Mouse (Mus musculus): ENCODE measurements around the gene Trpm6. TPM values are rescaled to one million over a fixed set of nuclear protein-coding genes. Genes with fewer than 3 reads are reported as not detected.
A peak's percentile ranks its signal among the peaks of the same experiment; 100 is the strongest.

Trpm6 gene
- total and polyA plus RNA-seq, 3 experiments = not detected

DNA sequence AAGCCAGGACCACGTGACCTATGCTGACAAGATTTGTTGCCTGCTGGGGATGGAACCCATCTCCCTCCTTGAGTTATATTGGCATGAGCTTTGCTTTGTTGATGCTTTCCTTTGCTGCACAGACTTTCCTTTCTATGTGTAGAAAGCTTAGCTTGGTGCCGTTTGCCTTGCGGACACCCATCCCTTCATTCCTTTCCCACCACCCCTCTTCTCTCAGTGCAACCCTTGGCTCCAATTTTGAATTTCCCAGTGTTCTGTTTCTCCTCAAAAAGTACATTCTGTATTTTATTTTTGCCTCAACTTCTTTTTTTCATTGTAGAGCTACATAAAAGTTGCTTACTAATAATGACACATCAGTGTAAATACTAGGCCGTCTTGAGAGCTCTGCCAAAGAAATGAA lies 96.6 kb downstream of the Trpm6 start:
- Histone ChIP-seq H3K4me1 (ENCODE audit: control insufficient read depth in 1 of 2, insufficient read depth in 2 of 2) (no peaks in the 10 kb centered on the region), H3K36me3 (replicated peaks in 1 of 2; ENCODE audit: control insufficient read depth in 1 of 2, insufficient read depth in 1 of 2, low read length in 1 of 2) (no peaks in the 10 kb centered on the region), H3K4me2 (ENCODE audit: insufficient read depth, low read depth, poor library complexity, severe bottlenecking) (no peak overlapping the region), H3K9ac (ENCODE audit: insufficient read depth, low read depth) (no peak overlapping the region), H3K4me3 (replicated peaks in 1 of 3; ENCODE audit: low read depth in 2 of 3, low read length in 2 of 3, poor library complexity in 1 of 3) (no peak overlapping the region), H3K27ac (ENCODE audit: insufficient read depth, low read depth) (no peak overlapping the region), H3K27me3 (replicated peaks) (no peaks in the 10 kb centered on the region), H3K9me3 (replicated peaks; ENCODE audit: low read length) (no peaks in the 10 kb centered on the region), H3K79me2 (replicated peaks; ENCODE audit: control insufficient read depth, extremely low read depth, insufficient read depth, poor library complexity, severe bottlenecking) (no peaks in the 10 kb centered on the region)
- dilution Hi-C loops (cut with MboI; ENCODE audit: extremely low pct_ligation_motif_present, extremely low pct_unique_long_range_greater_than_20kb, low sequenced_read_pairs) (no loop called here), in situ Hi-C loops (cut with MboI; ENCODE audit: low pct_ligation_motif_present, low pct_unique_long_range_greater_than_20kb, low sequenced_read_pairs) (loop anchor here (25.0 kb wide), 1 partner anchor 259 kb away; no protein-coding TSS in a partner anchor)
- no peak for DNase-seq (ENCODE audit: extremely low read depth)
- TF ChIP-seq GABPA (IDR thresholded peaks at IDR 0.05; ENCODE audit: insufficient replicate concordance, low read depth, low read length) (no peak), SIN3A (IDR thresholded peaks at IDR 0.05; ENCODE audit: low read length) (no peak), SMC3 (IDR thresholded peaks at IDR 0.05; ENCODE audit: low read depth, low read length) (no peak)

DNA sequence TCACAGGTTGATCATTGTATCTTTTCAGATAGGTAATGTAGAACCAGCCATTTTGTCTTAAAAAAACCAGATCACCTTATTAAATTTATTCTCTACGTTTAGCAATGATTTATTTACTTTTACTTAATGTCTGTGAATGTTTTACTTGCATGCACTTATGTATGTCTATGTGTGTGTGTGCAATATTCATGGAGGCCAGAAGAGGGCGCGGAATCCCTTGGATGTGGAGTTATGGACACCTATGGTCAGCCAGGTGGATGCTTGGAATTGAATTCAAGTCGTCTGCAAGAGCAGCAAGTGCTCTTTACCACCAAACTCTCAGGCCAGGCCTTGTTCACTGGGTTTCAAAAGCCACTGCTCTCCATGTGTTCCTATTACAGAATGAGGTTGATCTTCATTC lies 118.5 kb downstream of the Trpm6 start:
- DNase-seq (ENCODE audit: extremely low read depth) = no peak
- no peaks in the 10 kb centered on the region for H3K27me3 ChIP-seq (replicated peaks)
- H3K79me2 ChIP-seq (replicated peaks; ENCODE audit: control insufficient read depth, extremely low read depth, insufficient read depth, poor library complexity, severe bottlenecking) = no peaks in the 10 kb centered on the region
- no peaks in the 10 kb centered on the region for H3K36me3 ChIP-seq (replicated peaks in 1 of 2; ENCODE audit: control insufficient read depth in 1 of 2, insufficient read depth in 1 of 2, low read length in 1 of 2)
- no peak overlapping the region for H3K4me2 ChIP-seq (ENCODE audit: insufficient read depth, low read depth, poor library complexity, severe bottlenecking)
- no peaks in the 10 kb centered on the region for H3K4me1 ChIP-seq (ENCODE audit: control insufficient read depth in 1 of 2, insufficient read depth in 2 of 2)
- no peak overlapping the region for H3K27ac ChIP-seq (ENCODE audit: insufficient read depth, low read depth)
- H3K4me3 ChIP-seq (replicated peaks in 1 of 3; ENCODE audit: low read depth in 2 of 3, low read length in 2 of 3, poor library complexity in 1 of 3) = no peak overlapping the region
- no peak overlapping the region for H3K9ac ChIP-seq (ENCODE audit: insufficient read depth, low read depth)
- no peaks in the 10 kb centered on the region for H3K9me3 ChIP-seq (replicated peaks; ENCODE audit: low read length)
- dilution Hi-C loops (cut with MboI; ENCODE audit: extremely low pct_ligation_motif_present, extremely low pct_unique_long_range_greater_than_20kb, low sequenced_read_pairs) = no loop called here
- in situ Hi-C loops (cut with MboI; ENCODE audit: low pct_ligation_motif_present, low pct_unique_long_range_greater_than_20kb, low sequenced_read_pairs) = no loop called here
- TF ChIP-seq ETS1 (conservative IDR thresholded peaks at IDR 0.05; ENCODE audit: low read depth, low read length) = no peak

DNA sequence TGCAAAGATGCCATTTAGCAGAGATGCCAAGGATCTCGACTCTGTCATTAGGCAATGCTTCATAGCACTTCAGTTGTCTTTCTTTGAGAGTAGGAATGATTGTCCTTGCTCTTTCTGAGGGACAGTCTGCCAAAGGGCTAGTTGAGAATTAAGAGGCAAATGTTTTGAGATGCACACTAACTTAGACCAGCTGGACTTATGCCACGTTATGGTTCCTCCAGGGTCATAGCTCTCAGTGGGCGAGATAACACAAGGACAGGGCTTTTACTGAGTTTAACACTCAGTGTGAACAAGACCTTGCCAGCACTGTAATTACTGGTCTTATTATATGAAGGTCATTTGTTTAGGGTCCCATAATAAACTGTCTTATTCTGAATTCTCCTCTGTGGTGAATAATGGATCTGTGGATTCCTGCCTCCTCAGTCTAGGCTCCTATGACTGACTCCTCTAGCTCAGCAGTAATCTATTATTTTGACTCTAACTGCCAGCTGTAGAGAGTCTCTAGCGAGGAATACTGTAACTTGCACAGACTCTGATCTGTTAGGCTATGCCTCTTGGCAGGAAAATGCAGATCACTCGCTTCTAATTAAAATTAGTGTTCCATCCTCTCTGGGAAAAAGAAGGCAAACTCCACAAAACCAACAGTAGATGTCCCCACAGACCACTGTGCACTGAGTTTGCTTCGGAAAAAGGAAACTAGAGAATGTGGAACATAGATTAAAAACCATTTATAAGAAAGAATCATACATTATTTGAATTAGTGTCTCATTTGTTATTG lies 123.2 kb downstream of the Trpm6 start:
- no peak overlapping the region for H3K9ac ChIP-seq (ENCODE audit: insufficient read depth, low read depth)
- no peak overlapping the region for H3K4me2 ChIP-seq (ENCODE audit: insufficient read depth, low read depth, poor library complexity, severe bottlenecking)
- H3K9me3 ChIP-seq (replicated peaks; ENCODE audit: low read length) = no peaks in the 10 kb centered on the region
- no peaks in the 10 kb centered on the region for H3K4me1 ChIP-seq (ENCODE audit: control insufficient read depth in 1 of 2, insufficient read depth in 2 of 2)
- no peaks in the 10 kb centered on the region for H3K27me3 ChIP-seq (replicated peaks)
- no peak overlapping the region for H3K4me3 ChIP-seq (replicated peaks in 1 of 3; ENCODE audit: low read depth in 2 of 3, low read length in 2 of 3, poor library complexity in 1 of 3)
- no peaks in the 10 kb centered on the region for H3K79me2 ChIP-seq (replicated peaks; ENCODE audit: control insufficient read depth, extremely low read depth, insufficient read depth, poor library complexity, severe bottlenecking)
- in situ Hi-C loops (cut with MboI; ENCODE audit: low pct_ligation_motif_present, low pct_unique_long_range_greater_than_20kb, low sequenced_read_pairs) (no loop called here), dilution Hi-C loops (cut with MboI; ENCODE audit: extremely low pct_ligation_motif_present, extremely low pct_unique_long_range_greater_than_20kb, low sequenced_read_pairs) (no loop called here)
- H3K27ac ChIP-seq (ENCODE audit: insufficient read depth, low read depth) = no peak overlapping the region
- TF ChIP-seq KAT2A (IDR thresholded peaks at IDR 0.05; ENCODE audit: insufficient replicate concordance, low read length) (no peak), CTCF (conservative IDR thresholded peaks at IDR 0.05 in 1 of 2, IDR thresholded peaks at IDR 0.05 in 1 of 2; ENCODE audit: low read depth in 2 of 2, low read length in 2 of 2) (peak in 1 of 2 experiments; percentile 24; a peak in 1 of 4 replicates), ZKSCAN1 (IDR thresholded peaks at IDR 0.05; ENCODE audit: borderline replicate concordance, low read depth, low read length) (no peak), RAD21 (IDR thresholded peaks at IDR 0.05; ENCODE audit: low read depth, low read length) (peak; percentile 37), TBP (conservative IDR thresholded peaks at IDR 0.05; ENCODE audit: low read depth, low read length) (no peak), MAFK (IDR thresholded peaks at IDR 0.05; ENCODE audit: insufficient replicate concordance, low read length) (no peak)
- no peaks in the 10 kb centered on the region for H3K36me3 ChIP-seq (replicated peaks in 1 of 2; ENCODE audit: control insufficient read depth in 1 of 2, insufficient read depth in 1 of 2, low read length in 1 of 2)
- no peak for DNase-seq (ENCODE audit: extremely low read depth)

Measured in CH12.LX (cell line).